ENCODE assay signal across 8 mouse cellular contexts in the genomic region with DNA sequence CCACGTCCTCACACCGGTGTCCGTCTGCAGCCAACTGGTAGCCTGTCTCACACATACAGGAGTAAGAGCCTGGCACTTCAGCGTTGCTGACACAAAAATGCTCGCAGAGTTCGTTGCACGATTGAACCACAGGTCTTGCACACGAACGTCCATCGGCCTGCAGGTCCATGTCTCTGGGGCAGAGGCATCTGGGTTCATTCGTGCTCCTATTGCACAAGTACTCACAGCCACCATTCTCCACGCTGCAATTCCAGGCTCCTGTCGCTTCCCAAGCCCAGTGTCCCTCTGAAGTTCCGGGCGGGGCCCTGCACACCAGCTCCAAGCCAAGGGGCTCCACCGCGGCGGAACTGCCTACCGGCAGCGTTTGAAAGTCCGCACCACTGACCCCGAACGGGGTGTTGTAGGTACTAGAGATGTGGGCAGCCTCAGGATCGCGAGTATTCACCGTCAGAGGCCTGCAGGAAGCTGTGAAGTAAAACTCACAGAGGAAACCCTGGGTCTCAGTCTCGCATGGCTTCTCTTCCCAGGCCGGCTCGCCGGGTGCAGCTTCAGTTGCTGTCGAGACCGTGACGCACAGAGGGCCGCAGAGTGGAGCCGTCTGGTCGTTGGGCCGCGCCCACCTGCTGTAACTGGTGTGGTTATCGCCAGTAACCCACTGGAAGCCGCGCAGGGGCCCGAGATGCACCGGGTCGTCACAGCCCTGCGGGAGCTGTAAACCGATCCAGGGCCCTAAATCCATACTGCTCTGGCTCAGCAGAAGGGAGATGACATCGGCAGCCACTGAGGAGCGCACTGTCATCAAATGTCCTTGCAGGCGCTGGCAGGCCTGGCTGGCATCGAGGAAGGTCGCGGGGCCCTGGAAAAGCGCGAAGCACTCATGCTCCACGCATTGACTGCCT. TPM values are rescaled to one million over a fixed set of nuclear protein-coding genes. Genes with fewer than 3 reads are reported as not detected.
DNase-seq lines count a peak whose midpoint lies in the region; ATAC-seq lines count a peak whose summit lies in the region.

No protein-coding gene starts in this region.

- no peaks in the 10 kb centered on the region for H3K36me3 ChIP-seq in forebrain, embryonic 10.5 days (replicated peaks)
- no peaks in the 10 kb centered on the region for H3K36me3 ChIP-seq in midbrain, embryonic 16.5 days (ENCODE audit: control insufficient read depth, insufficient read depth, low read length)

- 4% methylated on average over 55 of the region's 55 CpGs for WGBS in forebrain, embryonic 10.5 days
- 4% methylated on average over 55 of the region's 55 CpGs for whole genome bisulfite sequencing in midbrain, embryonic 16.5 days

- H3K4me1 ChIP-seq in forebrain, embryonic 10.5 days: peaks cover 38% of the 10 kb centered on the region
- H3K4me1 ChIP-seq in midbrain, embryonic 16.5 days (ENCODE audit: control insufficient read depth, insufficient read depth, low read length): peaks cover 23% of the 10 kb centered on the region

- peak; percentile 28 to 58 for ATAC-seq in hematopoietic stem cell, adult 5-6 weeks (replicated peaks in 1 of 2; ENCODE audit: insufficient read depth in 1 of 2, low FRiP score in 2 of 2, low TSS enrichment in 1 of 2, low read depth in 1 of 2, poor library complexity in 2 of 2, severe bottlenecking in 2 of 2)
- peak; percentile 76 for ATAC-seq in midbrain, embryonic 16.5 days
- no peak for ATAC-seq in activated CD4-positive, CD25-positive, alpha-beta regulatory T cell, adult 4 months

- peak overlapping the region; percentile 63 for H3K27ac ChIP-seq in forebrain, embryonic 10.5 days
- H3K27ac ChIP-seq in midbrain, embryonic 16.5 days (ENCODE audit: low read length): no peak overlapping the region

- H3K9ac ChIP-seq in midbrain, embryonic 16.5 days (ENCODE audit: low read depth, low read length): peak overlapping the region; percentile 47

- H3K27me3 ChIP-seq in forebrain, embryonic 10.5 days (ENCODE audit: poor library complexity, severe bottlenecking): peaks cover 62% of the 10 kb centered on the region
- H3K27me3 ChIP-seq in midbrain, embryonic 16.5 days (ENCODE audit: control insufficient read depth, insufficient read depth, low read depth, low read length): peaks cover 44% of the 10 kb centered on the region

- no peaks in the 10 kb centered on the region for H3K9me3 ChIP-seq in forebrain, embryonic 10.5 days
- no peaks in the 10 kb centered on the region for H3K9me3 ChIP-seq in midbrain, embryonic 16.5 days (replicated peaks; ENCODE audit: control insufficient read depth, low read length, poor library complexity, severe bottlenecking)

- H3K4me3 ChIP-seq in forebrain, embryonic 10.5 days: peak overlapping the region; percentile 50
- H3K4me3 ChIP-seq in midbrain, embryonic 16.5 days (ENCODE audit: low read depth, low read length): peak overlapping the region; percentile 36

- H3K4me2 ChIP-seq in midbrain, embryonic 16.5 days (ENCODE audit: low read length): peak overlapping the region; percentile 65

- peak; percentile 18 for DNase-seq in ovary, postnatal 10 days (ENCODE audit: low spot score)
- DNase-seq in ovary, adult 18-20 months (ENCODE audit: low spot score): no peak
- peak; percentile 43 for DNase-seq in forebrain, embryonic 10.5 days (ENCODE audit: extremely low spot score, low spot score)
- DNase-seq in liver: peak; percentile 21
- DNase-seq in urinary bladder, adult 2 months (ENCODE audit: low spot score): peak; percentile 44

RNA-seq across cellular contexts. Expression of gene Thbd, which starts 0.8 kb away (rescaled TPM):
- 4.1 and 4.8 TPM in 2 replicates for polyA plus RNA-seq in forebrain, embryonic 10.5 days (2016; fragmentation: Nextera tagmentation; extraction: Ambion mirVana)
- 6.9 and 10.5 TPM in 2 replicates for total RNA-seq in hematopoietic stem cell, adult 5-6 weeks (2017)
- polyA plus RNA-seq in midbrain, embryonic 16.5 days (2015; fragmentation: Nextera tagmentation; extraction: Ambion mirVana): 8.2 and 10.0 TPM in 2 replicates
- polyA plus RNA-seq in urinary bladder, adult 2 months (2012; rRNA removed): 48.9 and 55.0 TPM in 2 replicates
- polyA plus RNA-seq in activated CD4-positive, CD25-positive, alpha-beta regulatory T cell, adult 4 months (2017; shearing (Covaris generic)): under 1 TPM; 0.26 to 0.32 TPM

RNA-seq across cellular contexts. Expression of gene Sstr4, which starts 12.1 kb away (rescaled TPM):
- 1.1 TPM in 2 replicates for polyA plus RNA-seq in forebrain, embryonic 10.5 days (2016; fragmentation: Nextera tagmentation; extraction: Ambion mirVana)
- not detected in 2 replicates for total RNA-seq in hematopoietic stem cell, adult 5-6 weeks (2017)
- polyA plus RNA-seq in midbrain, embryonic 16.5 days (2015; fragmentation: Nextera tagmentation; extraction: Ambion mirVana): 4.3 and 4.4 TPM in 2 replicates
- 0.16 and 0.30 TPM in 2 replicates for polyA plus RNA-seq in urinary bladder, adult 2 months (2012; rRNA removed)
- not detected for polyA plus RNA-seq in activated CD4-positive, CD25-positive, alpha-beta regulatory T cell, adult 4 months (2017; shearing (Covaris generic))

RNA-seq across cellular contexts. Expression of gene Cd93, which starts 36.1 kb away (rescaled TPM):
- 5.0 and 5.1 TPM in 2 replicates for polyA plus RNA-seq in forebrain, embryonic 10.5 days (2016; fragmentation: Nextera tagmentation; extraction: Ambion mirVana)
- 145 and 146 TPM in 2 replicates for total RNA-seq in hematopoietic stem cell, adult 5-6 weeks (2017)
- polyA plus RNA-seq in midbrain, embryonic 16.5 days (2015; fragmentation: Nextera tagmentation; extraction: Ambion mirVana): 7.2 and 7.4 TPM in 2 replicates
- polyA plus RNA-seq in urinary bladder, adult 2 months (2012; rRNA removed): 11.9 and 15.2 TPM in 2 replicates
- under 1 TPM in 1 of 2 experiments, not detected in 1; 0.08 TPM for polyA plus RNA-seq in activated CD4-positive, CD25-positive, alpha-beta regulatory T cell, adult 4 months (2017; shearing (Covaris generic))
